Mouse (Mus musculus): ENCODE results near the gene S1pr1. TPM values are rescaled to one million over a fixed set of nuclear protein-coding genes. Genes with fewer than 3 reads are reported as not detected.

The S1pr1 gene
- polyA plus RNA-seq, 1 experiment from 2014 or later, result 18.8 TPM

DNA sequence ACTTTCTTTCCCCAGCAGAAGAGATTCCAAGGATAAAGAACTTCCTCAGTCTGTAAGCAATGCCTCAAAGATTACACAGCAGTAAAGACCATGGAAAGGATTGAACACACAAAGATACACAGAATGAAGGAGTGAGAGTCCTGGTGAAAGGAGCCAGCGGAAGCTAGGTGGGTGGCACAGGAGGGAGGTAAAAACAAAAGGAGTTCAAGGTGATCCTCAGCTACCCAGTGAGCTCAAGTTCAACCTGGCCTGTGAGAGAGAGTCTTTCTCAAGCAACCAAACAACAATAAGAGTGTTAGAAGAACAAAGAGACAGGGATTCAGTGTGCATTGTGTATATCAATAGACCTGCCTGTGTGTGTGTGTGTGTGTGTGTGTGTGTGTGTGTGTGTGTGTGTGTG, 25.0 kb downstream of the S1pr1 start:
- Histone ChIP-seq H3K4me3 (replicated peaks; ENCODE audit: low read length) (no peak overlapping the region), H3K27me3 (ENCODE audit: control insufficient read depth, insufficient read depth, low read length) (no peaks in the 10 kb centered on the region), H3K27ac (ENCODE audit: low read length) (no peak overlapping the region), H3K4me2 (ENCODE audit: low read depth, low read length) (no peak overlapping the region), H3K9me3 (replicated peaks; ENCODE audit: control insufficient read depth, low read length) (no peaks in the 10 kb centered on the region), H3K9ac (ENCODE audit: low read length) (no peak overlapping the region), H3K4me1 (ENCODE audit: control insufficient read depth, insufficient read depth, low read length) (no peaks in the 10 kb centered on the region), H3K36me3 (ENCODE audit: control insufficient read depth, insufficient read depth, low read length) (no peaks in the 10 kb centered on the region)
- ATAC-seq (ENCODE audit: insufficient read depth, low FRiP score), result no peak
- WGBS, result 74% methylated on average over 1 of the region's 1 CpGs

DNA sequence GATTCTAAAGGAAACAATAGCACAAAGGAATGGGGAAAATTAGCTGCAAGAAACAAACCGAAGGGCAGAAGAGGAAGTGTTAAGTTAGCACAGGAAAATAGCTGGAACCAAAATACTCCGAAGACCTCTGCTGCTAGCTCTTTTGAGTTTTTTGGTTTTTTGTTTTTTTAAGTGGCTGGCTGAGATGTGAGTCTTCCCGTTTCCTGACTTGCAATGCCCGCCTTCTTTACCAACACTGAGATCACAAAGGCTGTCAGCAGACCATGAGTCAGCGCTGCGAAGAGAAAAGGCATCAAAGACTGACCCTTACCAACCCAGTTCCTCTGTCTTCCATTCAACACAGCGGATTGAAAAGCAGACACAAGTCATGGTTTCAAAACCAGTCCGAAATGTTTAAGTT, 25.5 kb downstream of the S1pr1 start:
- Histone ChIP-seq H3K4me1 (ENCODE audit: control insufficient read depth, insufficient read depth, low read length) (no peaks in the 10 kb centered on the region), H3K9ac (ENCODE audit: low read length) (no peak overlapping the region), H3K27me3 (ENCODE audit: control insufficient read depth, insufficient read depth, low read length) (no peaks in the 10 kb centered on the region), H3K27ac (ENCODE audit: low read length) (no peak overlapping the region; the same call in 1 of the 2 replicates), H3K4me2 (ENCODE audit: low read depth, low read length) (no peak overlapping the region), H3K4me3 (replicated peaks; ENCODE audit: low read length) (no peak overlapping the region), H3K36me3 (ENCODE audit: control insufficient read depth, insufficient read depth, low read length) (no peaks in the 10 kb centered on the region), H3K9me3 (replicated peaks; ENCODE audit: control insufficient read depth, low read length) (no peaks in the 10 kb centered on the region)
- WGBS, result 52% methylated on average over 8 of the region's 8 CpGs
- ATAC-seq (ENCODE audit: insufficient read depth, low FRiP score), result no peak

DNA sequence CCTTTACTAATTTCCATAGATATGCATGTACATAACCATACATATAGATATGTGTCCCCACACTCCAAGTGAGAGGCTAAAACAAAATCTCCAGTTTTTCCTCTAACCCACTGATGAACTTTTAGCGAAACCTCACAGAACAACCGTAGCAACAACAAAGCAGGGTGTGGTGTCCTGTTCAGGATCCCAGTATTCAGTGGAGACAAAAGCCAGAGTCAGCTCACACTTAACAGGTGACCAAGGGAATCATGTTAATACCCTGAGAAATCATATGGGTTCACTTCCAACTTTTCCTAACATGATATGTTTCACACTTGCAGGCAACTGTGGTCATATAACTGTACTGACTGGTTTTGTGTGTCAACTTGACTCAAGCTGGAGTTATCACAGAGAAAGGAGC, 27.1 kb downstream of the S1pr1 start:
- Histone ChIP-seq H3K4me1 (ENCODE audit: control insufficient read depth, insufficient read depth, low read length) (no peaks in the 10 kb centered on the region), H3K4me3 (replicated peaks; ENCODE audit: low read length) (no peak overlapping the region), H3K27ac (ENCODE audit: low read length) (no peak overlapping the region), H3K9me3 (replicated peaks; ENCODE audit: control insufficient read depth, low read length) (no peaks in the 10 kb centered on the region), H3K36me3 (ENCODE audit: control insufficient read depth, insufficient read depth, low read length) (no peaks in the 10 kb centered on the region), H3K27me3 (ENCODE audit: control insufficient read depth, insufficient read depth, low read length) (no peaks in the 10 kb centered on the region), H3K9ac (ENCODE audit: low read length) (no peak overlapping the region), H3K4me2 (ENCODE audit: low read depth, low read length) (no peak overlapping the region)
- ATAC-seq (ENCODE audit: insufficient read depth, low FRiP score), result no peak
- 75% methylated on average over 2 of the region's 2 CpGs for WGBS

DNA sequence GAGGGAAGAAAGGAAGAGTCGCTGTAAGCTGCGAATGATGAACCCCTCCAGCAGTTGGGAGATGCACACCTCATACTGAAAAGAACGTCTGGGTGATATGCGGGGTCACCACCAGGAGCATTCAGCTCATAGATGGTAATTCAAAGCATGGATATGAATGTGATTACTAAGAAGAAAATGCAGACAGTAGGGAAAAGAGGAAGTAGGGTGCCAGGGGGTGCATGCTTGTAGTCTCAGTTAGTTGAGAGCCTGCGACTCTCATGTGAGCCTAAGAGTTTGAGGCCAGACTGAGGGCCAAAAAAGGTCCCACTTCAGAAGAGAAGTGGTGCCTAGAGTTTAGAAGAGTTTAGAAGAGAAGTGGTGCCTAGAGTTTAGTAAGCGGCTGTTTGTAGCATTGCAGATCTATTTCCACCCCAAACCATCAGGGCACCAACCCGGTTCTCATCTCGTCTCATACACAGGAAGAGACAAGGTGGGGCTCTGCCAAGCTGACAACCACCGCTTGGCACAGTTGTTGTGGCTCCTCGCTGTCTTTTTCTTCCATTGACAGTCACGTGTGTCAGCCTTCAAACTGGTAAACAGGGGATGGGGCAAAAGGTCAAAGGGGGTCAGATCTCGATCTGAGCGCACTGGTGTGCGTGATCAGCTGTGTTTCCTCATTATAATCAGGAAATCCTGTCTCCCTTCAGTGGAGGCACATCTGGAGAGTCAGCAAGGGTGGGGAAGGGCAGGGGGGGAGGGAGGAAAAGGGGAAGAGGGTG, 32.4 kb downstream of the S1pr1 start:
- H3K4me1 ChIP-seq (ENCODE audit: control insufficient read depth, insufficient read depth, low read length), result no peaks in the 10 kb centered on the region
- H3K27ac ChIP-seq (ENCODE audit: low read length), result no peak overlapping the region
- WGBS, result 61% methylated on average over 14 of the region's 14 CpGs
- no peak overlapping the region for H3K9ac ChIP-seq (ENCODE audit: low read length)
- H3K27me3 ChIP-seq (ENCODE audit: control insufficient read depth, insufficient read depth, low read length), result no peaks in the 10 kb centered on the region
- no peaks in the 10 kb centered on the region for H3K36me3 ChIP-seq (ENCODE audit: control insufficient read depth, insufficient read depth, low read length)
- H3K4me2 ChIP-seq (ENCODE audit: low read depth, low read length), result no peak overlapping the region
- no peak overlapping the region for H3K4me3 ChIP-seq (replicated peaks; ENCODE audit: low read length)
- ATAC-seq (ENCODE audit: insufficient read depth, low FRiP score), result no peak
- no peaks in the 10 kb centered on the region for H3K9me3 ChIP-seq (replicated peaks; ENCODE audit: control insufficient read depth, low read length)

DNA sequence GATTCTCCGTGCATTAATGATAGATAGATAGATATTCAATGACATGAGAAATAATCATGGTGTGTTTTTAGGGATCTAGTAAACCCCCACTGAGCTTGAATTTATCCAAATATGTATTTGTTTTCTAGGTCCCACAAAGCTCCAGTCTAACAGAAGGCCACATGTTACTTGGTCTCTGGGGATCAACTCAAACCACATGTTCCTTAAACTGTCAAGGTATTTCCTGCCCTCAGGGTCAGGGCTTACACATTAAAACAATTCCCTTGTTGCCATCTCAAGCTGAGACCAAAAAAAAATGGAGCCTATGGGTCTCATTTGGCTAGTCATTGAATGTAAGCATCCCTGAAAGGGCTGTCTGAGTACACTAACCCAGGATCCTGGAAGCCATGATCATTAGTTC, 33.7 kb downstream of the S1pr1 start:
- Histone ChIP-seq H3K9me3 (replicated peaks; ENCODE audit: control insufficient read depth, low read length) (no peaks in the 10 kb centered on the region), H3K36me3 (ENCODE audit: control insufficient read depth, insufficient read depth, low read length) (no peaks in the 10 kb centered on the region), H3K27ac (ENCODE audit: low read length) (no peak overlapping the region), H3K4me2 (ENCODE audit: low read depth, low read length) (no peak overlapping the region), H3K4me3 (replicated peaks; ENCODE audit: low read length) (no peak overlapping the region), H3K27me3 (ENCODE audit: control insufficient read depth, insufficient read depth, low read length) (no peaks in the 10 kb centered on the region), H3K9ac (ENCODE audit: low read length) (no peak overlapping the region), H3K4me1 (ENCODE audit: control insufficient read depth, insufficient read depth, low read length) (no peaks in the 10 kb centered on the region)
- no peak for ATAC-seq (ENCODE audit: insufficient read depth, low FRiP score)
- WGBS, result 89% methylated on average over 1 of the region's 1 CpGs

DNA sequence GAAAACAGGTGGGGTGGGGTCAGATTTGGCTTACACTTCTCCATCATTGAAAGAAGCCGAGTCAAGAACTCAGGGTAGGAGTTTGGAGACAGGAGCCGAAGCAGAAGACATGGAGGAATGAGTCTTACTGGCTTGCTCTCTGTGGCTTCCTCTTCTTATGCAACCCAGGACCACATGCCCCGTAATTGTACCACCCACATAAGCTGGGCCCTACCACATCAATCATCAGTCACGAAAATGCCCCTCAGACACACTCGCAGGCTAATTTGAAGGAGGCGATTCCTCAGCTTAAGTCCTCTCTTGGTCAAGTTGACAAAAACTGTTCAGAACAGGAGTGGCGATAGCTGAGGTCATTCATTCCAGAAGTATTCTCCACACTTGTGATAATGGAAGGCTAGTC, 35.9 kb downstream of the S1pr1 start:
- H3K27ac ChIP-seq (ENCODE audit: low read length), result no peak overlapping the region
- ATAC-seq (ENCODE audit: insufficient read depth, low FRiP score), result no peak
- no peaks in the 10 kb centered on the region for H3K9me3 ChIP-seq (replicated peaks; ENCODE audit: control insufficient read depth, low read length)
- no peak overlapping the region for H3K9ac ChIP-seq (ENCODE audit: low read length)
- 77% methylated on average over 7 of the region's 7 CpGs for WGBS
- H3K36me3 ChIP-seq (ENCODE audit: control insufficient read depth, insufficient read depth, low read length), result no peaks in the 10 kb centered on the region
- no peak overlapping the region for H3K4me2 ChIP-seq (ENCODE audit: low read depth, low read length)
- H3K4me1 ChIP-seq (ENCODE audit: control insufficient read depth, insufficient read depth, low read length), result no peaks in the 10 kb centered on the region
- H3K27me3 ChIP-seq (ENCODE audit: control insufficient read depth, insufficient read depth, low read length), result no peaks in the 10 kb centered on the region
- no peak overlapping the region for H3K4me3 ChIP-seq (replicated peaks; ENCODE audit: low read length)

DNA sequence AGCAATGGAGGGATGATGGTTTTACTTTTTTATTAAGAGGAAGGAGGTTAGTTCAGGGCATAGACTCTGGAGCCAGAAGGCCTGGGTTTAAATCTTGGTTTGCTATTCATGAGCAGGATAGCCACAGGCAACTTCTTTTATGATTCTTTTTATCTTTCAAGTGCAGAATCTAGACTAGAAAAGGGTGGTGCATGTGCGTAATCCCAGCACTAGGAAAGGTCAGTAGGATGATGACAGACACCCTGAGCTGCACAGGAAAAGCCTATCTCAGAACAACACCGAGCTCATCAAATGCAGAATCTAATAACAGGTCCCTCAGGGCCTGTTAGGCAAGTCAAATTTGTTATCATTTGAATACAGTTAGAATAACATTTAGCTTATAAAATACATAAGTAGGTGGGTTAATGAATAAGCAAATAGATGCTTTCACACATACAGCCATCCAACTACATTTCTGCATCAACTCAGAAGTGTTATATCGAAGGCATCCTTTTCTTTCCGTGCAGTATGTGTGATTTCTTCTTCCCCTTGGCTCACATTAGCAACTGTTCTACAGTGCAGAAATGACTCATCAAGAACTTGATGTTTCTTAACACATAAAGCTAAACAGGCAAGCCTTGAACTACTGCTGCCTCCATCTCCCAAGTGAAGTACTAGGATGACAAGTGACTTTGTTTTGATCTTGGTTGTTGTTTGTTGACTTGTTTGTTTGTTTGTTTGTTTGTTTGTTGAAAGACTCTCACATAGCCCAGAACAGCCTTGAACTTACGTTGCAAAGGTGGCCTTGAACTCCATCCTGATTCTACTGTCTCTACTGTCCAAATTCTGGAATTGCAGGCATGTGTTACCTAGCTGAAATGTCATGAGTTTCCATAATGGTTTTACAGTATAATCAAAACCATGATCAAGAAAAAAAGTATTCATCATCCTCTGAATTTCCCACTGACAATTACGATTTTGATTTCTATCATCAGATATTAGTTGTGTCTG, 39.0 kb downstream of the S1pr1 start:
- H3K4me1 ChIP-seq (ENCODE audit: control insufficient read depth, insufficient read depth, low read length), result peaks cover 4% of the 10 kb centered on the region; the same call in 1 of the 2 replicates
- no peak overlapping the region for H3K27ac ChIP-seq (ENCODE audit: low read length)
- no peaks in the 10 kb centered on the region for H3K36me3 ChIP-seq (ENCODE audit: control insufficient read depth, insufficient read depth, low read length)
- no peaks in the 10 kb centered on the region for H3K9me3 ChIP-seq (replicated peaks; ENCODE audit: control insufficient read depth, low read length)
- 84% methylated on average over 6 of the region's 6 CpGs for WGBS
- H3K9ac ChIP-seq (ENCODE audit: low read length), result no peak overlapping the region
- no peak for ATAC-seq (ENCODE audit: insufficient read depth, low FRiP score)
- no peaks in the 10 kb centered on the region for H3K27me3 ChIP-seq (ENCODE audit: control insufficient read depth, insufficient read depth, low read length)
- no peak overlapping the region for H3K4me2 ChIP-seq (ENCODE audit: low read depth, low read length)
- no peak overlapping the region for H3K4me3 ChIP-seq (replicated peaks; ENCODE audit: low read length)

DNA sequence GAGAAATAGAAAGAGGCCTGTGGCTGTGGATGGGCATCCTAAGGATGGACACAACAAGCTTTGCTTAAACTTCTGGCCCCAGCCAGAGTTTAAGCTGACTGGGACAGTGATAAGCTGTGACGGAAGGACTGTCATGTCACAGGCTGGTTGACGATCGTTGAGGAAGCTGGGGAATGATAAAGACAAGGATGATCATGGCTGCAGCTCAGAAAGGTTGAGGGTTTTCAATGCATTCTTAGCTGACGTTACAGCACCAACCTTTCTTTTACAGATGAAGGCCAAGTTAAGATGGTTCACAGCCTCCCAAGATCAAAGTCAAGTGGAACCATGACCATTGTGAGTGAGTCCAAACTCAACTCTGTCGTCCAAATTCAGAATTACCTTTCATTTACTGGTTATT, 40.2 kb downstream of the S1pr1 start:
- Histone ChIP-seq H3K9ac (ENCODE audit: low read length) (no peak overlapping the region), H3K27ac (ENCODE audit: low read length) (no peak overlapping the region), H3K27me3 (ENCODE audit: control insufficient read depth, insufficient read depth, low read length) (no peaks in the 10 kb centered on the region), H3K4me1 (ENCODE audit: control insufficient read depth, insufficient read depth, low read length) (peaks cover 4% of the 10 kb centered on the region; the same call in 1 of the 2 replicates), H3K9me3 (replicated peaks; ENCODE audit: control insufficient read depth, low read length) (no peaks in the 10 kb centered on the region), H3K4me3 (replicated peaks; ENCODE audit: low read length) (no peak overlapping the region), H3K36me3 (ENCODE audit: control insufficient read depth, insufficient read depth, low read length) (no peaks in the 10 kb centered on the region), H3K4me2 (ENCODE audit: low read depth, low read length) (no peak overlapping the region)
- 79% methylated on average over 5 of the region's 5 CpGs for WGBS
- no peak for ATAC-seq (ENCODE audit: insufficient read depth, low FRiP score)

DNA sequence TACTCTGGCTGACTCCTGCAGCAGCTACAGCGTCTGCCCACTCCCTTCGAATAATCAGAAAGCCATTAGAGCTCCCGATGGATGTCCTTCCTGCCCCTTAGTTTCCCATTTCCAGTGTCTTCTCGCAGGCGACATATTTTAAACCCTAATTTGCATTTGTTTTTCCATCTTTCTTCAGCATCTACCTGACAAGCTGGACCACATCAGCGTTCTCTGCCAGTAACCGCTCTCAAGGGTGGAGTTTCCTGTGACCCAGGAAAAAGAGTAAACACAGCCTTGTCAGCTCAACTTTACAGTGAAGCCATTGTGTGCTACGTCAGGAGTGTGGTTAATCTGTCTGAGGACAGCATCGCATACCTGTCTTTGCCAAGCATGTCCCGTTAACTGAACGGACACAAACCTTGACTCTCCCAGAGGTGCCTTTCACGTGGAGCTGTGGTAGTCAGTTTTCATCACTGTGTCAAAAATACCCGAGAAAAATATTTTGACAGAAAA, 41.2 kb downstream of the S1pr1 start:
- H3K27ac ChIP-seq (ENCODE audit: low read length), result no peak overlapping the region
- ATAC-seq (ENCODE audit: insufficient read depth, low FRiP score), result no peak
- peaks cover 4% of the 10 kb centered on the region; the same call in 1 of the 2 replicates for H3K4me1 ChIP-seq (ENCODE audit: control insufficient read depth, insufficient read depth, low read length)
- 24% methylated on average over 13 of the region's 13 CpGs for WGBS
- peak overlapping the region; percentile 40 for H3K4me2 ChIP-seq (ENCODE audit: low read depth, low read length)
- H3K9ac ChIP-seq (ENCODE audit: low read length), result peak overlapping the region; percentile 2; the same call in 1 of the 2 replicates
- H3K9me3 ChIP-seq (replicated peaks; ENCODE audit: control insufficient read depth, low read length), result no peaks in the 10 kb centered on the region
- H3K36me3 ChIP-seq (ENCODE audit: control insufficient read depth, insufficient read depth, low read length), result no peaks in the 10 kb centered on the region
- H3K27me3 ChIP-seq (ENCODE audit: control insufficient read depth, insufficient read depth, low read length), result no peaks in the 10 kb centered on the region
- H3K4me3 ChIP-seq (replicated peaks; ENCODE audit: low read length), result no peak overlapping the region; the same call in 1 of the 2 replicates

Measured in stomach, embryonic 16.5 days (tissue).